Mouse (Mus musculus): ENCODE results near the gene Rec114.

Gene Rec114

GRCm38 (mm10) chr9:58743702-58744248, at the start of gene Rec114:
TSS of gene Rec114 (minus strand) at chr9:58743964.
- DNase-seq (ENCODE audit: low spot score in 2 of 2), result no peak

DNA sequence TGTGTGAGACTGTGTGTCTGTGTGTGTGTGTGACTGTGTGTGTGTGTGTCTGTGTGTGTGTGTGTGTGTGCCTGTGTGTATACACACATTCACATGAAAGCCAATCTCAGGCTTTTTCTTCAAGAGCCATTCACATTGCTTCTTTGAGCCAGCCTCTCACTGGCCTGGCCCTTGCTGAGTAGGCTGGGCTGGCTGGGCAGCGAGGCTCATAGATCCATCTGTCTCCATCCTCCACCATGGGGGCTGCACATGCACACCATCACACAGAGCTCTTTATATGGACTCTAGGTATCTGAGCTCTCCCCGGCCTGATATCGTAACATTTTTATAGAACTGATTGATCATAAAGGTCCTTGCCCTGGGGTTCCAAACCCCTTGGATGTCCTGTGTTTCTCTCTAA, 45.7 kb upstream of the Rec114 start:
- no peak for DNase-seq (ENCODE audit: low spot score in 2 of 2)

GRCm38 (mm10) chr9:58775363-58775762, 31.6 kb upstream of the Rec114 start:
- DNase-seq (ENCODE audit: low spot score in 2 of 2), result no peak

DNA sequence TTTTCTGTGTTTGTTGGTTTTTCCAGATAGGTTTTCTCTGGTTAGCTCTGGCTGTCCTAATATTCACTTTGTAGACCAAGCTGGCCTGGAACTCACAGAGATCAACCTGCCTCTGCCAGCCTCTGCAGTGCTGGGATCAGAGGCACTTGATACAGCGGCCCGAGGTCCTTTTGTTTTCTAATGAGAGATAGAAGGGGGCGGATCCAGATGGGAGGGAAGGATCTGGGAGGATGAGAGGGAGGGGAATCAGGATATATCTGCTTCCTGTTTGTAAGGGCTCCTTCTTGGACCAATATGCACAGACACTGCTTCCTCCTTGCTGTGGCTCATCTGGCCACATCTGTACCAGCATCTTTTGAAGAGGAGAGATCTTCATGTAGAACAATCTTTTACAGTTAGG, 31.0 kb upstream of the Rec114 start:
- DNase-seq (ENCODE audit: low spot score in 2 of 2), result no peak

GRCm38 (mm10) chr9:58769943-58770342, 26.2 kb upstream of the Rec114 start:
- no peak for DNase-seq (ENCODE audit: low spot score in 2 of 2)

DNA sequence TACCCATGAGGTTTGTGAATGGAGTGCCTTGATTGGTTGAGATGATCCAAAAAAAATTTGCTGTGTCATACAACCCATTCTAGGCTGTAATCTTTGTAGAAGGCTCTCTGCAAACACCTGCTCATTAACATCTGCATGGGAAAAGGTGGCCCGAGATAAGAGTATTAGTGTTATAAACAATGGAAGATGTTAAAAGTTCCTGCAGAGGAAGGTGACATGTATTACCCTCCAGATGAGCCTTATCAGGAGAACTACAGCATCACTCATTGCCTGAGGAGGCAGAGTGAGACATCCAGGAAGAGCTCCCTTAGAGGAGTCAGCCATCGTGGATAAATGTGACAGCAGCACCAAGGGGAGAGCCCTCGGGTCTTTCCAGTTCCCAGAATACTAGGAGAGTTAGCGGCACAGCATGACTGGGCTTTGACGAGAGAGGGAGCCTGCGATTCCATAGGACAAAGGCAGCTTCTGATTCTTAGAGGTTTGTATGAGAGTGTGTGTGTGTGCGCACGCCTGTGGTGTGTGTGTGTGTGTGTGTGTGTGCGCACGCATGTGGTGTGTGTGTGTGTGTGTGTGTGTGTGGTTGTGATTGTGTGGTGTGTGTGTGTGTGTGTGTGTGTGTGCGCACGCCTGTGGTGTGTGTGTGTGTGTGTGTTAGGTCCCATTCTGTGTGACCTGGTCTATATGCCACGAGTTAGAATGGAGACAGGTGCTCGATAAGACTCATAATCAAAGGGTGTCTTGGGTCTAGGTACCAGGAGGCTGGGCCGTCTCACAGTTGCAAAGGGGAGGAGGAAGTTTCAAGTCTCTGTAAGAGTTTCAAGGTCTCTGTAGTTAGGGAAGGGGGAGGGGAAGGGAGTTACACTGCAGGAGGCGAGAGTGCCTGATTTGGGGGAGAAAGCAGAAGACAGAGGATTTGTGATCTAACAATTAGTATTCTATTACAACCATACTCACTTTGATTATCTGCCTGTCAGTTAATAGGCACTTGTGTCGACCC, 23.5 kb upstream of the Rec114 start:
- no peak for DNase-seq (ENCODE audit: low spot score in 2 of 2)

DNA sequence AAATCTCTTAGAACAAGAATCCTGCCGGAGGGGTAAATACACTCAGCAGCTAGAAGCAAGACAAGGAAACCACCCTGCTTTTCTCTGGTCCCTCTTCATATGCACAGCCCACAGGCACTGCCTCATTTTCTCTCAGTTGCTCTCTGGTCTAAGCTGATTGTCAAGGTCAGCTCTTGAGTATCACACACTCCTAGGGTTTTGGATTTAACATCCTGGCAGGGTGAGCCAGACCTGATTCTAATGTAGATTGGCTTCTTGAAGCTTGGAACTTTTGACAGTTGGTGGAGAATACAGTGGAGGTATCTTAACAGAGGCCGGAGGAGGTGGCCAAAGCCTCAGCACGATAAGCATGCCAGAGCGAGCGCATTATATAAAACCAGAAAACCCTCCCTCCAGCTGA, 20.6 kb upstream of the Rec114 start:
- no peak for DNase-seq (ENCODE audit: low spot score in 2 of 2)

DNA sequence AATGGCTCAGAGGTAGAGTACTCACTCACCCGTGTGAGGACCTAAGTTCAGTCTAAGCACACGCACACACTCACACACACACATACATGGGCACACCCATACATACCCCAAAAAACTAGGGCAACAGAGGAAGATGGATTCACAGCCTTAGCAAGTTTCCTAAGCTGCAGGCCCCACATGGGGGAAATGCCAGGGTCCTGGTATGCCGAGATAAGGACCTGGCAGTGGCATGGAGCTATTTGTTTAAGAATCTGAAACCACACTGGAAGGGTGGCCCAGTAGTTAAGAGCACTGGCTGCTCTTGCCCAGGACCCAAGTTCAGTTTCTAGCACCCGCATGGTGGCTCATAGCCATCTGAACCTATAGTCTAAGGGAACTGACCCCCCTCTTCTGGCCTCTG, 19.4 kb upstream of the Rec114 start:
- DNase-seq (ENCODE audit: low spot score in 2 of 2), result no peak

DNA sequence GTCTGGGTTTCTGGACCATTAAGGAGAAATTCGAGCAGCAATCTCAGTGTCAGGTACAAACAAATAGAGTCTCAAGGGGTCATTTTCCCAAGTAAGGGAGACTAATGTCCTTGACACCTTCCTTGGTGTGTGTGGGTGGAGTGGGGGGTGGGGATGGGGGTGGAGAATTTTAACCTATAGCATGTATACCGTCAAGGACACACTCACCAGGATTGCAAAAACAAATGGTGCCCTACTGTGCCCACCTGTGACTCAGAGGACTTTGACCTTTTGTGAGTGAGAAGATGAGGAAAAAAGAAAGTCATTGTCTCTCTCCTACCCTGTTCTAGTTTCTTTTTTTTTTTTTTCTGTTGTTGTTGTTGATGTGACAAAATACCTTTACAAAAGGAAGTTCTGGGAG, 18.3 kb upstream of the Rec114 start:
- no peak for DNase-seq (ENCODE audit: low spot score in 2 of 2)

DNA sequence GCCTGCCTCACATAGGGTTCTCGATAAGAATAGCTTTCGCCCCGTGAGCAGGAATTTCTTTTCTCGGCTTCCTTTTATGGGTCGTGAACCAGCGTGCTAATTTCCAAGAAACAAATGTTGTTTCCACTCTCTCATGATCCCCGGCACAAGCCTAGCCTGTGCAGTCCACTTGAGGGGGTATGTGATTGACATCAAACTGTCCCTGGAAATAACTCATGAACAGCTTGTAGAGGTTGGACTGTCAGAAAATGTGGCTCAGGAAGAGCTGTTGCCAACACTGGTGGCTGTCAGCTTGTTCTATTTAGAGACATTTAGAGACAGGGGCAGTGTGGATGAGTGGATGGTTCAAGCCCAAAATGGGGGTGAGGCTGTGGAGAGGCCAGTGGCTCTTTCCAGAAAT, 15.0 kb upstream of the Rec114 start:
- DNase-seq (ENCODE audit: low spot score in 2 of 2), result no peak

DNA sequence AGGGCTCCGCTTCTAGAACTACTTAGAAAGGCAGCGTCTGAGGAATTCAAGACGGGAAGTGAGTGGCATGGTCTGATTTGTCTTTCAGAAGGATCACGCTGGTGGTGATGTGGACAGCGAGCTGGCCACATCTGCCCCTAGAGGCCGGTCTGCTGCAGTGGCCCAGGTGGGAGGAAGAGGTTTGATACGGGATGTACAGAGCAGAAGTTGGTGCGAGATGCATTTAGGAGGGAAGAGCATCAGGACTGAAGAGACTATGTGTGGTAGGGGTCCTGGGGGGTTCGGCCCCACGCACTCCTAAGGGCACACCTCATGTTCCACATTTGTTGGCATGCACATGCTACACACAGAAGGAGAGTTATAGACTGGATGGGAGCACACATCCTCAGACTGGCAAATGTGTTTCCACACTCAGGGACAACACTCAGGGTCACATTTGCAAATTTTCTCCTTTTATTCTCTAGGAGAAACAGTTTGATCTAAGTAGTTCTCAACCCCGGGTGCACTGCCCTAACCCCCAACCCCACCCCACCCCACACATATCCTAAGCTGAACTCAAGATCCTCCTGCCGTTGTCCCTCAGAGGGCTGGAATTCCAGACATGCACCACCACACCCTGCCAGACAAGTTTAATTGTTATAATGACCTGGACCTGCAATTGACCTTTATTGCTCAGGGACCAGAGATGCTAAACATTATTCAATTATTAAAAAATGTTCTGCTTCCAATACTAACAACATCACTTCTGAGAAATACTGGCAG, 12.8 kb upstream of the Rec114 start:
- DNase-seq (ENCODE audit: low spot score in 2 of 2), result no peak

GRCm38 (mm10) chr9:58753606-58754005, 9.8 kb upstream of the Rec114 start:
- no peak for DNase-seq (ENCODE audit: low spot score in 2 of 2)

DNA sequence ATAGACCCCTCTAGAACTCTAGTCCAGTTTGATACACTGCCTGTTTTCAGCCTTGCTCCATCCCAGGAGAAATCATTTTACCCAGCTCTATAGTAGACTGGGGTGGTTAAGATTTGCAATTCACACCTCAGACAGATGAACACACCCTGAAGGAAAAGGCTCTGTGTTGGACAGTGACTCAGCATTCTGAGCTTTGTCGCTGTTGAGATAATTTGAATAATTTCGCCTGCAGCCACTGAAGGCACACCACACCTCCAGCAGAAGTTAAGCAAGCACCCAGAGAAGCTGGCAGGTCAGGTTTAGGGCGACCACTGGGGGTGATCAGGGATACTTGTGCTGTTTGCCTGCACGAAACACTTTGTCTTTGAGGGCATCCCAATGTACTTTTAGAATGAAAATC, 4.4 kb upstream of the Rec114 start:
- no peak for DNase-seq (ENCODE audit: low spot score in 2 of 2)

GRCm38 (mm10) chr9:58747328-58747755, 3.6 kb upstream of the Rec114 start:
- DNase-seq (ENCODE audit: low spot score in 2 of 2), result no peak

GRCm38 (mm10) chr9:58742692-58743091, 1.1 kb downstream of the Rec114 start:
- DNase-seq (ENCODE audit: low spot score in 2 of 2), result no peak

- DNase-seq (ENCODE audit: low spot score in 2 of 2), result no peak
Measured at GRCm38 (mm10) chr9:58741369-58741768, 2.4 kb downstream of the Rec114 start.

DNA sequence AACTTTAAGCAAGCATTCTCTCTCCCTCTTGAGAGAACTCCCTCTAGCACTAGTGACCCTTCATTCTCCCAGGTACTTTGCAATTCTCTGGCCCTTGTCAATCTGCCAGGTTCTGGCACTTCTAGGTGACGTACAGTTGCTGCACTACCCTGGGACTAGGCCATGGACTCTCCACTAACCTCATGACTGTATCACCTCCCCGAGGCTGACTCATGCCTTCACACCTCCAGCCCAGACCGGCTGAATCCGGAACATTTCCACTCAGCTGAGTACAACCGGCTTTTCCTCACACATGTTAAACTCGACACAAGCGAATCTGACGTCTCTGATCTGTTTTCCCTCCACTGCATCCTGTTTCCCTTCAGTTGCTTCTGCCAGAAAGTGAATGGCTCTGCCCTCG, 4.0 kb downstream of the Rec114 start:
- no peak for DNase-seq (ENCODE audit: low spot score in 2 of 2)

- DNase-seq (ENCODE audit: low spot score in 2 of 2), result no peak
Measured at GRCm38 (mm10) chr9:58723165-58723564, 20.6 kb downstream of the Rec114 start.

DNA sequence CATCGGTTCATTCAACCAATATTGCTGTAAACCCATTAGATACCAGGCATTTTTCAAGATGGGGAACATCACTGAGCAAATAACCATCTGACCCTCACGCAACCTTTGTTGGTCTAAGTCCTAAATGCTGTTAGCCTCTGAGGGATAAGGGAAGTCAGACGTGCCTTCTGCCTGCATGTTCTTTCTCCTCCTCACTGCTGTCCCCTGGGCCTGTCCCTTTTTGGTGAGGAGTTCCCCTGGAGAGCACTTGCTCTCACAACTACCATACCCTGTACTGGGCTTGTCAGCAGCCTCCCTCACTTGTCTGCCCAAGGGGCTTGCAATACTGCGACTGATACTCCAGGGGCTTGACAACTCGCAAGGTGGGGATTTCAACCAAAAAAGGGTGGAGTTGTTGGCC, 21.6 kb downstream of the Rec114 start:
- no peak for DNase-seq (ENCODE audit: low spot score in 2 of 2)

DNA sequence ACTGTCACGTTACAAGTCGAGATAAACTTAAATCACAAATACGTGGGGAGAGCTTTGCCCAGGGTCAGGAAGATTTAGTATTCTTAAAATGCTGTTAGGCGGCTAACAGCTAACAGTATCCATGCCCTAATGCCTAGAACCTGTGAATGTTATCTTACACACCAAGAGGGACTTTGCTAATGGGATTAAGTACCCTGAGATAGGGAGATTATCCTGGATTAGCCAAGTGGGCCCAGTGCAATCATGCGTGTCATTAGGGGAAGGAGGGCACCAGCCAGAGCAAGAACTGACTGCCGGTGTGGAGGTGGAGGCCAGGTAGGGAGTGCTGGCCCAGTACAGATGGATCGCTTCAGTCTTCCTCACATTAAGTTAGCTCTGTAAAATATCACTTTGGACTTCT, 22.7 kb downstream of the Rec114 start:
- no peak for DNase-seq (ENCODE audit: low spot score in 2 of 2)

GRCm38 (mm10) chr9:58720167-58720566, 23.6 kb downstream of the Rec114 start:
- DNase-seq (ENCODE audit: low spot score in 2 of 2), result no peak

GRCm38 (mm10) chr9:58719471-58719870, 24.3 kb downstream of the Rec114 start:
- no peak for DNase-seq (ENCODE audit: low spot score in 2 of 2)

GRCm38 (mm10) chr9:58718964-58719363, 24.8 kb downstream of the Rec114 start:
- DNase-seq (ENCODE audit: low spot score in 2 of 2), result no peak
